In genomic region chr11:77216761-77217130, GRCm38 (mm10) we compare ENCODE assay signal across 8 mouse cellular contexts. TPM values are rescaled to one million over a fixed set of nuclear protein-coding genes. Genes with fewer than 3 reads are reported as not detected.
A peak's percentile ranks its signal among the peaks of the same experiment; 100 is the strongest.
DNase-seq lines count a peak whose midpoint lies in the region; ATAC-seq and TF ChIP-seq lines count a peak whose summit lies in the region.

No protein-coding gene starts in this region.

- peak overlapping the region; percentile 81 for H3K27ac ChIP-seq in cerebellum, adult 2 months (ENCODE audit: insufficient read depth, low read length)
- H3K27ac ChIP-seq in lung, embryonic 16.5 days (ENCODE audit: low read length) = peak overlapping the region; percentile 86; the same call in 1 of the 2 replicates
- peak overlapping the region; percentile 98 for H3K27ac ChIP-seq in forebrain, embryonic 11.5 days (ENCODE audit: low read depth, low read length)
- H3K27ac ChIP-seq in limb, embryonic 15.5 days = peak overlapping the region; percentile 89; the same call in 1 of the 2 replicates
- H3K27ac ChIP-seq in olfactory bulb, adult 2 months (ENCODE audit: insufficient read depth, low read depth, low read length) = peak overlapping the region; percentile 71

- no peaks in the 10 kb centered on the region for H3K27me3 ChIP-seq in cerebellum, adult 2 months (ENCODE audit: control insufficient read depth, insufficient read depth, low read length)
- H3K27me3 ChIP-seq in lung, embryonic 16.5 days (ENCODE audit: control insufficient read depth, insufficient read depth, low read depth, low read length) = no peaks in the 10 kb centered on the region
- no peaks in the 10 kb centered on the region for H3K27me3 ChIP-seq in forebrain, embryonic 11.5 days (ENCODE audit: control insufficient read depth, insufficient read depth, low read length)
- H3K27me3 ChIP-seq in limb, embryonic 15.5 days = no peaks in the 10 kb centered on the region

- no peaks in the 10 kb centered on the region for H3K9me3 ChIP-seq in lung, embryonic 16.5 days (ENCODE audit: control insufficient read depth, low read length)
- no peaks in the 10 kb centered on the region for H3K9me3 ChIP-seq in forebrain, embryonic 11.5 days (ENCODE audit: control insufficient read depth, low read length)
- H3K9me3 ChIP-seq in limb, embryonic 15.5 days = no peaks in the 10 kb centered on the region

- peak; percentile 48 for ATAC-seq in lung, embryonic 16.5 days (ENCODE audit: low read depth)
- ATAC-seq in forebrain, embryonic 11.5 days (replicated peaks; ENCODE audit: low FRiP score) = peak; percentile 56; the same call in 1 of the 2 replicates
- ATAC-seq in limb, embryonic 15.5 days (ENCODE audit: insufficient number of reproducible peaks, low FRiP score, low TSS enrichment, low read depth) = 0 out of 2 replicates have a peak, but pooled peaks have one; percentile 48

- TF ChIP-seq POLR2A in cerebellum, adult 2 months (IDR thresholded peaks at IDR 0.05; ENCODE audit: borderline replicate concordance, insufficient read depth, low read length) = peak; percentile 4; the same call in 1 of the 2 replicates
- no peak for TF ChIP-seq POLR2A in olfactory bulb, adult 2 months (IDR thresholded peaks at IDR 0.05; ENCODE audit: insufficient read depth, low read depth, low read length)

- DNase-seq in cerebellum, adult 2 months = no peak
- DNase-seq in cerebellum, adult 11 months = no peak
- DNase-seq in lung, postnatal 10 days = no peak
- DNase-seq in forebrain, embryonic 11.5 days (ENCODE audit: low spot score) = no peak
- DNase-seq in adrenal gland, postnatal 14 days = no peak

- WGBS in cerebellum, adult 2 months = under 1% methylated on average over 11 of the region's 11 CpGs
- under 1% methylated on average over 11 of the region's 11 CpGs for WGBS in lung, embryonic 16.5 days
- WGBS in forebrain, embryonic 11.5 days = under 1% methylated on average over 11 of the region's 11 CpGs
- WGBS in limb, embryonic 15.5 days = 0% methylated on average over 11 of the region's 11 CpGs
- WGBS in olfactory bulb, adult 2 months = under 1% methylated on average over 11 of the region's 11 CpGs

- H3K4me2 ChIP-seq in lung, embryonic 16.5 days (ENCODE audit: low read depth, low read length) = peak overlapping the region; percentile 84
- H3K4me2 ChIP-seq in forebrain, embryonic 11.5 days (ENCODE audit: low read depth, low read length, severe bottlenecking) = peak overlapping the region; percentile 85
- H3K4me2 ChIP-seq in limb, embryonic 15.5 days = peak overlapping the region; percentile 83

- TF ChIP-seq CTCF in cerebellum, adult 2 months (IDR thresholded peaks at IDR 0.05; ENCODE audit: borderline replicate concordance, insufficient read depth, low read depth, low read length) = no peak
- no peak for TF ChIP-seq CTCF in olfactory bulb, adult 2 months (IDR thresholded peaks at IDR 0.05; ENCODE audit: insufficient read depth, low read depth, low read length)

- no peaks in the 10 kb centered on the region for H3K4me1 ChIP-seq in cerebellum, adult 2 months (ENCODE audit: control insufficient read depth, insufficient read depth, low read length)
- peaks cover 11% of the 10 kb centered on the region for H3K4me1 ChIP-seq in lung, embryonic 16.5 days (replicated peaks; ENCODE audit: control insufficient read depth, insufficient read depth, low read length)
- peaks cover 2% of the 10 kb centered on the region; the same call in 1 of the 2 replicates for H3K4me1 ChIP-seq in forebrain, embryonic 11.5 days (replicated peaks; ENCODE audit: control insufficient read depth, insufficient read depth, low read length)
- H3K4me1 ChIP-seq in limb, embryonic 15.5 days = peaks cover 4% of the 10 kb centered on the region
- peaks cover 2% of the 10 kb centered on the region; the same call in 1 of the 2 replicates for H3K4me1 ChIP-seq in olfactory bulb, adult 2 months (ENCODE audit: control insufficient read depth, insufficient read depth, low read length)

- no peaks in the 10 kb centered on the region for H3K36me3 ChIP-seq in lung, embryonic 16.5 days (ENCODE audit: control insufficient read depth, insufficient read depth, low read length)
- no peaks in the 10 kb centered on the region for H3K36me3 ChIP-seq in forebrain, embryonic 11.5 days (ENCODE audit: control insufficient read depth, insufficient read depth, low read length)
- no peaks in the 10 kb centered on the region for H3K36me3 ChIP-seq in limb, embryonic 15.5 days

- peak overlapping the region; percentile 89 for H3K9ac ChIP-seq in lung, embryonic 16.5 days (ENCODE audit: low read length)
- peak overlapping the region; percentile 92 for H3K9ac ChIP-seq in forebrain, embryonic 11.5 days (ENCODE audit: low read length)
- peak overlapping the region; percentile 66 for H3K9ac ChIP-seq in limb, embryonic 15.5 days

- peak overlapping the region; percentile 84 for H3K4me3 ChIP-seq in cerebellum, adult 2 months (replicated peaks; ENCODE audit: insufficient read depth, low read depth, low read length)
- peak overlapping the region; percentile 85 for H3K4me3 ChIP-seq in lung, embryonic 16.5 days (ENCODE audit: low read length)
- peak overlapping the region; percentile 93 for H3K4me3 ChIP-seq in forebrain, embryonic 11.5 days (ENCODE audit: low read depth, low read length)
- H3K4me3 ChIP-seq in limb, embryonic 15.5 days = peak overlapping the region; percentile 83
- peak overlapping the region; percentile 69 for H3K4me3 ChIP-seq in olfactory bulb, adult 2 months (ENCODE audit: insufficient read depth, low read depth, low read length)

RNA-seq across cellular contexts. Expression of gene Ssh2, which starts 0.7 kb away (rescaled TPM):
- 14.3 and 14.5 TPM in 2 replicates for polyA plus RNA-seq in cerebellum, adult 2 months (2012; rRNA removed)
- 14.5 and 15.6 TPM in 2 replicates for polyA plus RNA-seq in lung, embryonic 16.5 days (2015; fragmentation: Nextera tagmentation; extraction: Ambion mirVana)
- 16.0 and 17.6 TPM in 2 replicates for polyA plus RNA-seq in forebrain, embryonic 11.5 days (2014; fragmentation: Nextera tagmentation; extraction: Ambion mirVana)
- polyA plus RNA-seq in limb, embryonic 15.5 days (2015; fragmentation: Nextera tagmentation; extraction: Ambion mirVana) = 7.6 and 7.9 TPM in 2 replicates
- not detected in 2 replicates for polyA plus RNA-seq in olfactory bulb, adult 2 months (2012; ENCODE audit: insufficient read depth, insufficient read length, low replicate concordance, missing spikeins)
- 33.5 and 51.4 TPM in 2 replicates for total RNA-seq in adrenal gland, postnatal 14 days (2021)

RNA-seq across cellular contexts. Expression of gene Efcab5, which starts 28.0 kb away (rescaled TPM):
- 1.2 and 1.7 TPM in 2 replicates for polyA plus RNA-seq in cerebellum, adult 2 months (2012; rRNA removed)
- polyA plus RNA-seq in lung, embryonic 16.5 days (2015; fragmentation: Nextera tagmentation; extraction: Ambion mirVana) = 0.21 and 0.73 TPM in 2 replicates
- 0.13 and 1.0 TPM in 2 replicates for polyA plus RNA-seq in forebrain, embryonic 11.5 days (2014; fragmentation: Nextera tagmentation; extraction: Ambion mirVana)
- 0.53 and 0.86 TPM in 2 replicates for polyA plus RNA-seq in limb, embryonic 15.5 days (2015; fragmentation: Nextera tagmentation; extraction: Ambion mirVana)
- polyA plus RNA-seq in olfactory bulb, adult 2 months (2012; ENCODE audit: insufficient read depth, insufficient read length, low replicate concordance, missing spikeins) = not detected in 2 replicates
- 0.23 and 0.30 TPM in 2 replicates for total RNA-seq in adrenal gland, postnatal 14 days (2021)
